Mouse (Mus musculus): Measurements from ENCODE around the gene Gm8439. TPM values are rescaled to one million over a fixed set of nuclear protein-coding genes. Genes with fewer than 3 reads are reported as not detected.

Gm8439 gene
- polyA plus RNA-seq (2014; fragmentation: Nextera tagmentation; extraction: Ambion mirVana): not detected in 2 replicates

DNA sequence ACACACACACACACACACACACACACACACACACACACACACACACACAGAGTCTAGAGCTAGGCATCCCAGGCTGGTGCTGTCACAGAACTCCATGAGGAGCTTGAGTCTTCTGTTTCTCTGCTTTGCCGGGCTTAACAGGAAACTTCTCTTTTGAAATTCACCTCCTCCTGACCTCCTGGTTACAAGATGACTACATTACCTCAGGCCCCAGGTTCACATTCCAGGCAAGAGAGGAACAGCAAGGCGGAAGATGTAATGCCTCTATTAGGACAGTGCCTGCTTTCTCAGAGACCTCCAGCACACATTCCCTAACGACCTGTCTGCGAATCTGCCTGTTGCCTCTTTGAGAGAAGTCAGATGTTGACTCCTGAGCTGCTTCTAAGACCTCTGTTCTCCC lies at the start of gene Gm8439:
Gene Gm8439 (plus strand): TSS at position 301 of the 400 bp plus-strand sequence.
- Histone ChIP-seq H3K9ac (ENCODE audit: low read length) (no peak within 1 kb of the TSS), H3K9me3 (replicated peaks; ENCODE audit: control insufficient read depth, low read length) (no peaks in the 10 kb centered on the region), H3K36me3 (ENCODE audit: control insufficient read depth, insufficient read depth, low read length) (no peaks in the 10 kb centered on the region), H3K4me3 (ENCODE audit: low read depth, low read length) (no peak within 1 kb of the TSS), H3K4me2 (ENCODE audit: low read length) (no peak within 1 kb of the TSS), H3K27me3 (replicated peaks; ENCODE audit: control insufficient read depth, insufficient read depth, low read length) (peaks cover 3% of the 10 kb centered on the region; the same call in 1 of the 2 replicates), H3K27ac (ENCODE audit: low read depth, low read length) (no peak within 1 kb of the TSS), H3K4me1 (ENCODE audit: control insufficient read depth, insufficient read depth, low read length) (no peaks in the 10 kb centered on the region)
- 24% methylated on average over 4 of the region's 4 CpGs for WGBS
- no peak for DNase-seq (ENCODE audit: low spot score)
- ATAC-seq: no peak

DNA sequence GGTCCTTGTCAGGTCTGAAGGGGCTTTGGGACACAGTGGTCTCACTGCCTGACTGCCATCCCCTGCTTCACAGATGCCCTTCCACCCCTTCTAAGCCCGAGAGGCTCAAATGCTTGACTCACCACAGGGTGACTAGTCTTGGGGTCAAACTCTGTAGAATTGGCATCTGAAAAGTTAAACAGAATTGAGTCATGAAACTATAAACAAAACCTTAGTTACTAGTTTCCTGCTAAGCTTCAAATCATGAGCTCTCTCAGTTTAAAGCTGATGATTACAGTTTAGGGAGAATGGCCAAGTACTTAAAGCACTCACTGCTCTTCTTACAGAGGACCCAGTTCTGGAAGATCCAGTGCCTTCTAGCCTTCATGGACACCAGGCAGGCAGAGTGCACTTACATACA lies 43.6 kb upstream of the Gm8439 start:
- Histone ChIP-seq H3K36me3 (ENCODE audit: control insufficient read depth, insufficient read depth, low read length) (peaks cover 95% of the 10 kb centered on the region), H3K4me3 (ENCODE audit: low read depth, low read length) (no peak overlapping the region), H3K9ac (ENCODE audit: low read length) (no peak overlapping the region), H3K4me1 (ENCODE audit: control insufficient read depth, insufficient read depth, low read length) (no peaks in the 10 kb centered on the region), H3K27me3 (replicated peaks; ENCODE audit: control insufficient read depth, insufficient read depth, low read length) (no peaks in the 10 kb centered on the region), H3K9me3 (replicated peaks; ENCODE audit: control insufficient read depth, low read length) (no peaks in the 10 kb centered on the region), H3K4me2 (ENCODE audit: low read length) (no peak overlapping the region), H3K27ac (ENCODE audit: low read depth, low read length) (no peak overlapping the region)
- DNase-seq (ENCODE audit: low spot score) (no peak), ATAC-seq (no peak)
- WGBS: 70% methylated on average over 1 of the region's 1 CpGs

DNA sequence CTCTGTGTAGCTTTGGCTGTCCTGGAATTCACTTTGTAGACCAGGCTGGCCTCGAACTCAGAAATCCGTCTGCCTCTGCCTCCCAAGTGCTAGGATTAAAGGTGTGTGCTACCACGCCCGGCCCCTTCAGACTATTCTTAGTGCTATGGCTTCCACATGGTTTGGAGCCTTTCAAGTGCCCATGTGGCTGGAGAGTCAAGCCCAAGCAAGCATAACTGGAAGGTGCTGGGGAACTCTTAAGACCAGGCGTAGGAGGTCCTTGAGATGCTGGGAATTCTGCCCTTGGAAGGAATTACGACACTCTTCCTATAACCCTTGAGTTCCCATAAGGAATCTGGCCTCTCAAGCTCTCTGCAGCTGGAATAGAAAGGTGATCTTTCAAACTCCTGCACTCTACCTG lies 32.0 kb upstream of the Gm8439 start:
- no peak for ATAC-seq
- no peak overlapping the region for H3K27ac ChIP-seq (ENCODE audit: low read depth, low read length)

DNA sequence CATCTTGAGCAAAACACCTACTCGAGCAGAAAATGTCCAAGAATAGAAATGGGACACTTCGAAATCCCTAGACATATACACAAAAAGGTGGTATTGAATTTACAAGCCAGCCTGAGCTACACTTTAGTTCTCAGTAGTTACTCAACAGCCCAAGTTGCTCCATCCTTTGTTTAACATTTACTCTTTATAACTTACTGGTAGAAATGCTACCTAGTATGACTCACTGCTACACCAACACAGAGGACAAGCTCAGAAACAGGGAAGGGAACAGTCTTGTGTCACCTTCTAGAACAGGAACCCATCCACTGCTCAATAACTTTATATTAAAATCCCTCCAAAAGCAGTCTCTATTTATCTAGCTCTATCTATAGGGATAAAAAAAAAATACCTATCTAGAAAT lies 22.8 kb upstream of the Gm8439 start:
- Histone ChIP-seq H3K27ac (ENCODE audit: low read depth, low read length) (no peak overlapping the region), H3K9ac (ENCODE audit: low read length) (no peak overlapping the region), H3K27me3 (replicated peaks; ENCODE audit: control insufficient read depth, insufficient read depth, low read length) (no peaks in the 10 kb centered on the region), H3K4me1 (ENCODE audit: control insufficient read depth, insufficient read depth, low read length) (peaks cover 18% of the 10 kb centered on the region), H3K9me3 (replicated peaks; ENCODE audit: control insufficient read depth, low read length) (no peaks in the 10 kb centered on the region), H3K36me3 (ENCODE audit: control insufficient read depth, insufficient read depth, low read length) (peaks cover 49% of the 10 kb centered on the region), H3K4me3 (ENCODE audit: low read depth, low read length) (no peak overlapping the region), H3K4me2 (ENCODE audit: low read length) (no peak overlapping the region)
- ATAC-seq: no peak
- WGBS: 92% methylated on average over 2 of the region's 2 CpGs
- no peak for DNase-seq (ENCODE audit: low spot score)

More for the DNA sequence above, 32.0 kb upstream of the Gm8439 start:
- H3K4me3 ChIP-seq (ENCODE audit: low read depth, low read length): no peak overlapping the region
- no peak for DNase-seq (ENCODE audit: low spot score)
- 99% methylated on average over 6 of the region's 6 CpGs for WGBS
- H3K4me2 ChIP-seq (ENCODE audit: low read length): no peak overlapping the region
- H3K9ac ChIP-seq (ENCODE audit: low read length): no peak overlapping the region
- H3K36me3 ChIP-seq (ENCODE audit: control insufficient read depth, insufficient read depth, low read length): peaks cover 94% of the 10 kb centered on the region
- H3K27me3 ChIP-seq (replicated peaks; ENCODE audit: control insufficient read depth, insufficient read depth, low read length): no peaks in the 10 kb centered on the region
- H3K4me1 ChIP-seq (ENCODE audit: control insufficient read depth, insufficient read depth, low read length): no peaks in the 10 kb centered on the region
- no peaks in the 10 kb centered on the region for H3K9me3 ChIP-seq (replicated peaks; ENCODE audit: control insufficient read depth, low read length)

DNA sequence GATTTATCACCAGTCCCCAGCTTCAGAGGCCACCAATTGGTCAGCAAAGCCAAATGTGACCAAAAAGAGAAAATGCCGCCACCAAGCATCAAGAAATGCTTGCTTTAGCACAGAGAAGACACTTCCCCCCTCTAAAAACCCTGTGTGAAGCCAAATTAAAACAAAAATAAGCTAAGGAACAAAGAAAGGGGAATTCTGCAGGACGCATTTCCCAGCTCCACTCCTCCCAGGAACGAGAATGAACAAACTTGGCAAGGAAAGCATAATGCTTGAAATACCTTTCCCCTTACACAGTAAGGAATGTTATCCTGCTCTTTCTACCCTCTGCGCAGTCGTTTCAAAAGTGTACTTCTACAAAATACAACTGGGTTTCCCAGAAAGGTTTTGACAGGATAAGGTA lies 20.5 kb upstream of the Gm8439 start:
- Histone ChIP-seq H3K27me3 (replicated peaks; ENCODE audit: control insufficient read depth, insufficient read depth, low read length) (no peaks in the 10 kb centered on the region), H3K9me3 (replicated peaks; ENCODE audit: control insufficient read depth, low read length) (no peaks in the 10 kb centered on the region), H3K9ac (ENCODE audit: low read length) (peak overlapping the region; percentile 32; the same call in 1 of the 2 replicates), H3K4me2 (ENCODE audit: low read length) (peak overlapping the region; percentile 80), H3K36me3 (ENCODE audit: control insufficient read depth, insufficient read depth, low read length) (peaks cover 30% of the 10 kb centered on the region), H3K27ac (ENCODE audit: low read depth, low read length) (no peak overlapping the region), H3K4me1 (ENCODE audit: control insufficient read depth, insufficient read depth, low read length) (peaks cover 20% of the 10 kb centered on the region), H3K4me3 (ENCODE audit: low read depth, low read length) (peak overlapping the region; percentile 77)
- DNase-seq (ENCODE audit: low spot score) (peak; percentile 39), ATAC-seq (no peak)
- WGBS: 32% methylated on average over 5 of the region's 5 CpGs

DNA sequence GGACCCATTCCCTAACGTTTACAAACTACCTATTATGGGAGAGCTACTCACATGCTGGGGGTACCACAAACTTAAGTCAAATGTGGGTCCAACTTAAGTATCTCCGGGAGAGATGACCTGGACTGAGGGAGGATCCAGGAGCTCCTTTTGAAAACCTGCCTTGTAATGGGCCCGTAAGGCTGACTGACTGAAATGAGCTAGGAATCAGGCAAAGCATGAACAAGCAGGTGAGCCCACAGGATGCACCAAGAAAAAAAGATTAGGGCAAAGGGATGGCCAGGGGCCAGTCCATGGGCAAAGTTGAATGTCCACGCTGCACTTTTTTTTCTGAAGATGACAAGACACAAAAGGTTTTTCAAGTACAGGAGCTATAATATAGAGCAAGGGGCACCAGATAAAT lies 19.5 kb upstream of the Gm8439 start:
- peak overlapping the region; percentile 90 for H3K9ac ChIP-seq (ENCODE audit: low read length)
- no peak for ATAC-seq
- peaks cover 20% of the 10 kb centered on the region for H3K36me3 ChIP-seq (ENCODE audit: control insufficient read depth, insufficient read depth, low read length)
- peak overlapping the region; percentile 80 for H3K4me2 ChIP-seq (ENCODE audit: low read length)
- H3K27me3 ChIP-seq (replicated peaks; ENCODE audit: control insufficient read depth, insufficient read depth, low read length): no peaks in the 10 kb centered on the region
- H3K4me3 ChIP-seq (ENCODE audit: low read depth, low read length): peak overlapping the region; percentile 77
- no peaks in the 10 kb centered on the region for H3K9me3 ChIP-seq (replicated peaks; ENCODE audit: control insufficient read depth, low read length)
- WGBS: 2% methylated on average over 4 of the region's 4 CpGs
- peaks cover 20% of the 10 kb centered on the region for H3K4me1 ChIP-seq (ENCODE audit: control insufficient read depth, insufficient read depth, low read length)
- peak overlapping the region; percentile 95 for H3K27ac ChIP-seq (ENCODE audit: low read depth, low read length)
- DNase-seq (ENCODE audit: low spot score): no peak

DNA sequence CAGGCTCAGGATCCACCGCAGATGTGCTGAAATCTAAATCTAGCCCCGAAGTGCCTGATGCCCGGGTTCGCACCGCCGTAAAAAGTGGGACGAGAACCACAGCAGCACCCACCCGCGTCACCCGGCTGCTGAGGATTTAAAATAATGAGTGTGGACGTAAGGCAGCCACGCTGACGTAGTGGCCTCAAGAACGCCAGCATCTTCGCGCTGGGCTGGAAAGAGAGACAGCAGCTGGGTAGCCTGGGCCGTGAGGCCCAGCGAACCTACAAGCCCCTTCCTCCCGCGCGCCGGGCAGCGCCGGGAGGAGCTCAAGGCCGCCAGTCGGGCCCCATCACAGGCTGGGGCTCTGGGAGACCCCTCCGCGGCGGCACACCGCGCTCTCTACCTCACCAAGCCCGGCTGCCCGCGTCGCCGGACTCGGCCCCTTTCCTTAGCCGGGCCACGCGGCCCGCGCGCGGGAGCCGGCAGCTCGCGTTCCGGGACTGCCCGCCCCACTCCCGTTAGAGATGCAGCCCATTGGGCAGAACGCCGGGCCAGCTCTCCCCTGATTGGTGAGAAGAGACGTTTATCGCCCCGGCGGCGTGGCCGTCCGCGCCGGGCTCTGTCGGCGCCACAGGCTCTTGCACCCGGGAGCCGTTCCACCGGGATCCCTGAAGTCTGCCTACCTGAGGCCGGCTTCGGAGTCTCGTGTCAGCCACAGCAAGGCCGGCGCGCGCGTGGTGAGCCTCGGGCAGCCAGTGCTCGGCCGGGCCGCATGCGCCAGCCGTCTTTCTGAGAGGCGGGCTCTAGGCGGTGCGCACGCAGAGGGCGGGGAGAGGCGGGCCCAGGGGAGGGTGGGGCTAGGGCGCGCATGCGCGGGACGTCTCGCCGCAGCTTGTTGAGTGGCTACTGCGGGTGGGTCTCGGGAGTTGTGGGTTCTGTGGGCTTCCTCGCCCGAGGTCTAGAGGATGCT lies 18.8 kb upstream of the Gm8439 start, which contains the start of gene Ctps:
Gene Ctps (minus strand): TSS at position 791 of the 952 bp plus-strand sequence.
- under 1% methylated on average over 85 of the region's 97 CpGs for WGBS

DNA sequence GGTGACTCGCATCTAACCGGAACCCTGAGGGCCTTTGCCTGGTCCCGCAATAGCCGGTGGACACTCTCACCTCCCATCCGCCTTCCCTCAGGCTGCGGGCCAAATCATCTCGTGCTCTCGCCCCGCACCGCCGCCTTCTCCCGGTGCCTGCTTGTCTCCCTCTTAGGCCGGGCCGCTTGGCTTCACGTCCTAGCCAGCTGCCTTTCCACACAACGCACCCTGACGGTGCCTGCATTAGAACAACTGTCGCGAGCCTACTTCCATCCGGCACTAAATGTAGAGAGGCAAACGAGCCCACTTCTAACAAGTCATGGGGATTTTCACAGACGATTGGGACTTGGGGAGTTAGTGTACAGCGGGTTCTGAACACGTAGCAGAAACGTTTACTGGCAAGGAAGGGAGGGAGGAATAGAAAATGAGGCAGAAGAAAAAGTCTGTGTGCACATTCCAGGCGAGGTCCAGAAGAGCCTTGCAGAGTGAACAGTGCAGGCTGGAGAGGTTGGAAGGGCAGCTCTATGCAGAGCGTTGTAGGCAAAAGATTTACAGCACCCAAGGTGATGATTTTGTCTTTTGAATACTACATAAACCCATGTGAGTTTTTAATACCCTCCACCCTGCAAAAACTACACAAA lies 18.0 kb upstream of the Gm8439 start:
- Histone ChIP-seq H3K4me3 (ENCODE audit: low read depth, low read length) (peak overlapping the region; percentile 77), H3K4me2 (ENCODE audit: low read length) (peak overlapping the region; percentile 80), H3K9ac (ENCODE audit: low read length) (peak overlapping the region; percentile 90), H3K36me3 (ENCODE audit: control insufficient read depth, insufficient read depth, low read length) (peaks cover 5% of the 10 kb centered on the region), H3K4me1 (ENCODE audit: control insufficient read depth, insufficient read depth, low read length) (peaks cover 20% of the 10 kb centered on the region), H3K27ac (ENCODE audit: low read depth, low read length) (peak overlapping the region; percentile 95), H3K9me3 (replicated peaks; ENCODE audit: control insufficient read depth, low read length) (no peaks in the 10 kb centered on the region), H3K27me3 (replicated peaks; ENCODE audit: control insufficient read depth, insufficient read depth, low read length) (no peaks in the 10 kb centered on the region)
- ATAC-seq (peak; percentile 63), DNase-seq (ENCODE audit: low spot score) (no peak)
- WGBS: 1% methylated on average over 27 of the region's 27 CpGs

More for the DNA sequence above, 18.8 kb upstream of the Gm8439 start, which contains the start of gene Ctps:
- peak; percentile 97 for DNase-seq (ENCODE audit: low spot score)
- peak; percentile 97 for ATAC-seq
- H3K36me3 ChIP-seq (ENCODE audit: control insufficient read depth, insufficient read depth, low read length): peaks cover 13% of the 10 kb centered on the region
- H3K4me1 ChIP-seq (ENCODE audit: control insufficient read depth, insufficient read depth, low read length): peaks cover 20% of the 10 kb centered on the region
- H3K27me3 ChIP-seq (replicated peaks; ENCODE audit: control insufficient read depth, insufficient read depth, low read length): no peaks in the 10 kb centered on the region
- H3K4me2 ChIP-seq (ENCODE audit: low read length): peak within 1 kb of the TSS; percentile 80
- peak within 1 kb of the TSS; percentile 90 for H3K9ac ChIP-seq (ENCODE audit: low read length)
- peak within 1 kb of the TSS; percentile 77 for H3K4me3 ChIP-seq (ENCODE audit: low read depth, low read length)
- no peaks in the 10 kb centered on the region for H3K9me3 ChIP-seq (replicated peaks; ENCODE audit: control insufficient read depth, low read length)
- H3K27ac ChIP-seq (ENCODE audit: low read depth, low read length): peak within 1 kb of the TSS; percentile 95
